Mouse (Mus musculus) lung, adult 2 months (tissue): ENCODE results near the gene Baz1a.

Experiments used
- CTCF ChIP-seq: fragments of 200-500 bp; IDR thresholded peaks from 2 replicates; pipeline ENCODE4 v1.5.1; 2011; ENCODE audit warnings: mild to moderate bottlenecking, low read length, control low read depth; ENCODE audit not compliant: insufficient read depth
- POLR2A ChIP-seq: fragments of 200-500 bp; IDR thresholded peaks from 2 replicates; pipeline ENCODE4 v1.6.1; 2011; ENCODE audit warnings: low read depth, mild to moderate bottlenecking, control low read depth, low read length, borderline replicate concordance; ENCODE audit errors: extremely low read depth

DNA sequence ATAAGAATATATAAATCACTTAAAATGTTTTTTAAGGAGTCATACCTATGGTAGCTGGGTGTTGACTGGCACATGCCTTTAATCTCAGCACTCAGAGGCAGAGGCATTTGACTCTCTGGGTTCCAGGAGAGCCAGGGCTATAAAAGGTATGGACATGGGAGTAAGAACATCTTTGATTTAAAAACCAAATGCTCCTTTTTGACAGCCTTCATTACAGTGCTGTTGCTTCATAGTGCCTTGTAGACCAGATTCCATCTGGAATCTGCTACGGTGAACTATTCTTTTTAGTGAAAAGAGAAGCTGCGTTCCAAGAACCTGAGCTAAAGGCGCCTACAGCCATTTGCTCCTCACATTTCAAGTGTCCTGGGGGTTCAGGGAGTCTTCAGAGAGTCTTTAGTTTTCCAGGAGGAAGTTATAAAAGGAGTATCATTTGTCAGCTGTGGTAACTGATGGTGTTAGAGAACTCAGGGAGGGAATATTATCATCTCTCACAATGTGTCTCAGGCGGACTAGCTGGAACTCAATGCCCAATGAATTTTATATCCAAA, 126.5 kb downstream of the Baz1a start:
- TF ChIP-seq POLR2A (no peak), CTCF (no peak)
